Mouse (Mus musculus): Measurements from ENCODE around the gene Cnpy1. TPM values are rescaled to one million over a fixed set of nuclear protein-coding genes. Genes with fewer than 3 reads are reported as not detected.

Gene Cnpy1
- not detected in 2 replicates for polyA plus RNA-seq (2015; fragmentation: Nextera tagmentation; extraction: Ambion mirVana)

- no peak within 1 kb of the TSS for H3K4me3 ChIP-seq
- WGBS: 64% methylated on average over 11 of the region's 11 CpGs
- no peaks in the 10 kb centered on the region for H3K36me3 ChIP-seq
- no peaks in the 10 kb centered on the region for H3K4me1 ChIP-seq (replicated peaks)
- H3K27me3 ChIP-seq: no peaks in the 10 kb centered on the region
- H3K9me3 ChIP-seq (replicated peaks): no peaks in the 10 kb centered on the region
- no peak within 1 kb of the TSS for H3K27ac ChIP-seq
- H3K9ac ChIP-seq: no peak within 1 kb of the TSS
- no peak within 1 kb of the TSS for H3K4me2 ChIP-seq
- ATAC-seq (replicated peaks; ENCODE audit: insufficient number of reproducible peaks, insufficient read depth, low FRiP score, low read depth): no peak
These were observed at the start of gene Cnpy1 for GRCm38 (mm10) chr5:28245574-28245973. Gene Cnpy1 (minus strand): TSS chr5:28245806.

- ATAC-seq (replicated peaks; ENCODE audit: insufficient number of reproducible peaks, insufficient read depth, low FRiP score, low read depth): no peak
- H3K27ac ChIP-seq: no peak overlapping the region
- 3% methylated on average over 6 of the region's 6 CpGs for WGBS
These were observed 48.4 kb upstream of the Cnpy1 start for GRCm38 (mm10) chr5:28293990-28294389.

GRCm38 (mm10) chr5:28292281-28292680 lies 46.7 kb upstream of the Cnpy1 start:
- no peak overlapping the region for H3K4me3 ChIP-seq
- no peaks in the 10 kb centered on the region for H3K27me3 ChIP-seq
- H3K9me3 ChIP-seq (replicated peaks): no peaks in the 10 kb centered on the region
- no peak overlapping the region for H3K9ac ChIP-seq
- ATAC-seq (replicated peaks; ENCODE audit: insufficient number of reproducible peaks, insufficient read depth, low FRiP score, low read depth): no peak
- H3K4me2 ChIP-seq: no peak overlapping the region
- H3K4me1 ChIP-seq (replicated peaks): no peaks in the 10 kb centered on the region
- 40% methylated on average over 3 of the region's 3 CpGs for WGBS
- no peaks in the 10 kb centered on the region for H3K36me3 ChIP-seq
- no peak overlapping the region for H3K27ac ChIP-seq

More at GRCm38 (mm10) chr5:28293990-28294389, 48.4 kb upstream of the Cnpy1 start:
- Histone ChIP-seq H3K4me1 (replicated peaks) (no peaks in the 10 kb centered on the region), H3K27me3 (no peaks in the 10 kb centered on the region), H3K4me3 (no peak overlapping the region), H3K9ac (no peak overlapping the region), H3K4me2 (no peak overlapping the region), H3K9me3 (replicated peaks) (no peaks in the 10 kb centered on the region), H3K36me3 (no peaks in the 10 kb centered on the region)

GRCm38 (mm10) chr5:28291118-28291850 lies 45.7 kb upstream of the Cnpy1 start:
- H3K9ac ChIP-seq: no peak overlapping the region
- H3K4me2 ChIP-seq: no peak overlapping the region
- H3K27me3 ChIP-seq: no peaks in the 10 kb centered on the region
- no peaks in the 10 kb centered on the region for H3K4me1 ChIP-seq (replicated peaks)
- WGBS: 65% methylated on average over 5 of the region's 5 CpGs
- ATAC-seq (replicated peaks; ENCODE audit: insufficient number of reproducible peaks, insufficient read depth, low FRiP score, low read depth): no peak
- H3K9me3 ChIP-seq (replicated peaks): no peaks in the 10 kb centered on the region
- no peak overlapping the region for H3K27ac ChIP-seq
- H3K36me3 ChIP-seq: no peaks in the 10 kb centered on the region
- H3K4me3 ChIP-seq: no peak overlapping the region

- no peaks in the 10 kb centered on the region for H3K27me3 ChIP-seq
- no peak overlapping the region for H3K4me2 ChIP-seq
- no peak overlapping the region for H3K27ac ChIP-seq
- no peak overlapping the region for H3K9ac ChIP-seq
- H3K9me3 ChIP-seq (replicated peaks): no peaks in the 10 kb centered on the region
- ATAC-seq (replicated peaks; ENCODE audit: insufficient number of reproducible peaks, insufficient read depth, low FRiP score, low read depth): no peak
- H3K36me3 ChIP-seq: no peaks in the 10 kb centered on the region
- no peak overlapping the region for H3K4me3 ChIP-seq
- no peaks in the 10 kb centered on the region for H3K4me1 ChIP-seq (replicated peaks)
- WGBS: 67% methylated on average over 1 of the region's 1 CpGs
These were observed 45.0 kb upstream of the Cnpy1 start for GRCm38 (mm10) chr5:28290630-28291029.

- no peaks in the 10 kb centered on the region for H3K4me1 ChIP-seq (replicated peaks)
- no peak for ATAC-seq (replicated peaks; ENCODE audit: insufficient number of reproducible peaks, insufficient read depth, low FRiP score, low read depth)
- no peak overlapping the region for H3K27ac ChIP-seq
- H3K9ac ChIP-seq: no peak overlapping the region
- no peaks in the 10 kb centered on the region for H3K9me3 ChIP-seq (replicated peaks)
- no peaks in the 10 kb centered on the region for H3K27me3 ChIP-seq
- H3K4me2 ChIP-seq: no peak overlapping the region
- no peak overlapping the region for H3K4me3 ChIP-seq
- H3K36me3 ChIP-seq: no peaks in the 10 kb centered on the region
- WGBS: 34% methylated on average over 3 of the region's 3 CpGs
These were observed 43.5 kb upstream of the Cnpy1 start for GRCm38 (mm10) chr5:28289111-28289510.

- Histone ChIP-seq H3K36me3 (no peaks in the 10 kb centered on the region), H3K4me3 (no peak overlapping the region), H3K4me2 (no peak overlapping the region), H3K4me1 (replicated peaks) (no peaks in the 10 kb centered on the region), H3K9ac (no peak overlapping the region), H3K27me3 (no peaks in the 10 kb centered on the region), H3K9me3 (replicated peaks) (no peaks in the 10 kb centered on the region), H3K27ac (no peak overlapping the region)
- 71% methylated on average over 2 of the region's 2 CpGs for WGBS
- ATAC-seq (replicated peaks; ENCODE audit: insufficient number of reproducible peaks, insufficient read depth, low FRiP score, low read depth): no peak
These were observed 31.7 kb upstream of the Cnpy1 start for GRCm38 (mm10) chr5:28277279-28277678.

- Histone ChIP-seq H3K9ac (no peak overlapping the region), H3K9me3 (replicated peaks) (no peaks in the 10 kb centered on the region), H3K27me3 (no peaks in the 10 kb centered on the region), H3K36me3 (no peaks in the 10 kb centered on the region), H3K4me2 (no peak overlapping the region), H3K4me1 (replicated peaks) (no peaks in the 10 kb centered on the region; the same call in 1 of the 2 replicates), H3K27ac (no peak overlapping the region), H3K4me3 (no peak overlapping the region)
- ATAC-seq (replicated peaks; ENCODE audit: insufficient number of reproducible peaks, insufficient read depth, low FRiP score, low read depth): no peak
- 59% methylated on average over 2 of the region's 2 CpGs for WGBS
These were observed 27.2 kb upstream of the Cnpy1 start for GRCm38 (mm10) chr5:28272836-28273235.

- Histone ChIP-seq H3K4me1 (replicated peaks) (no peaks in the 10 kb centered on the region; the same call in 1 of the 2 replicates), H3K9me3 (replicated peaks) (no peaks in the 10 kb centered on the region), H3K27me3 (no peaks in the 10 kb centered on the region), H3K4me3 (no peak overlapping the region), H3K4me2 (no peak overlapping the region), H3K9ac (no peak overlapping the region), H3K27ac (no peak overlapping the region), H3K36me3 (no peaks in the 10 kb centered on the region)
- no peak for ATAC-seq (replicated peaks; ENCODE audit: insufficient number of reproducible peaks, insufficient read depth, low FRiP score, low read depth)
- 34% methylated on average over 6 of the region's 6 CpGs for WGBS
These were observed 23.9 kb upstream of the Cnpy1 start for GRCm38 (mm10) chr5:28269469-28269991.

GRCm38 (mm10) chr5:28267576-28267975 lies 22.0 kb upstream of the Cnpy1 start:
- H3K4me3 ChIP-seq: no peak overlapping the region
- H3K36me3 ChIP-seq: no peaks in the 10 kb centered on the region
- H3K9me3 ChIP-seq (replicated peaks): no peaks in the 10 kb centered on the region
- H3K4me2 ChIP-seq: no peak overlapping the region
- WGBS: 34% methylated on average over 2 of the region's 2 CpGs
- H3K9ac ChIP-seq: no peak overlapping the region
- H3K27ac ChIP-seq: no peak overlapping the region
- ATAC-seq (replicated peaks; ENCODE audit: insufficient number of reproducible peaks, insufficient read depth, low FRiP score, low read depth): no peak
- no peaks in the 10 kb centered on the region; the same call in 1 of the 2 replicates for H3K4me1 ChIP-seq (replicated peaks)
- no peaks in the 10 kb centered on the region for H3K27me3 ChIP-seq

GRCm38 (mm10) chr5:28265653-28266052 lies 20.0 kb upstream of the Cnpy1 start:
- no peaks in the 10 kb centered on the region for H3K9me3 ChIP-seq (replicated peaks)
- ATAC-seq (replicated peaks; ENCODE audit: insufficient number of reproducible peaks, insufficient read depth, low FRiP score, low read depth): no peak

GRCm38 (mm10) chr5:28263852-28264251 lies 18.2 kb upstream of the Cnpy1 start:
- no peak overlapping the region for H3K27ac ChIP-seq
- H3K4me1 ChIP-seq (replicated peaks): no peaks in the 10 kb centered on the region
- WGBS: 52% methylated on average over 1 of the region's 1 CpGs
- no peak overlapping the region for H3K4me3 ChIP-seq
- no peak overlapping the region for H3K9ac ChIP-seq
- H3K4me2 ChIP-seq: no peak overlapping the region
- H3K27me3 ChIP-seq: peaks cover 6% of the 10 kb centered on the region; the same call in 1 of the 2 replicates
- H3K36me3 ChIP-seq: no peaks in the 10 kb centered on the region
- ATAC-seq (replicated peaks; ENCODE audit: insufficient number of reproducible peaks, insufficient read depth, low FRiP score, low read depth): no peak
- no peaks in the 10 kb centered on the region for H3K9me3 ChIP-seq (replicated peaks)

More at GRCm38 (mm10) chr5:28265653-28266052, 20.0 kb upstream of the Cnpy1 start:
- Histone ChIP-seq H3K27me3 (peaks cover 6% of the 10 kb centered on the region; the same call in 1 of the 2 replicates), H3K9ac (no peak overlapping the region), H3K27ac (no peak overlapping the region), H3K4me3 (no peak overlapping the region), H3K36me3 (no peaks in the 10 kb centered on the region), H3K4me1 (replicated peaks) (no peaks in the 10 kb centered on the region; the same call in 1 of the 2 replicates), H3K4me2 (no peak overlapping the region)
